Mouse (Mus musculus) intestine, postnatal 0 days (tissue): ENCODE measurements at regions not wholly inside any gene's neighbourhood (a gene's known extent, or its start where the extent isn't known, plus 50 kb on each side); places are given as distances from the start of the nearest gene placed in this dataset.

Experiments used
- ATAC-seq: fragments of 200-750 bp; cut with Nextera tagmentation; 2 replicates; pipeline ENCODE4 v1.8.0; 2017; ENCODE audit warnings: mild to moderate bottlenecking, moderate TSS enrichment, moderate library complexity
- H3K27ac ChIP-seq: fragments of 300-500 bp; sonication (generic); 2 replicates; pipeline ENCODE4 v1.5.1; 2014; ENCODE audit warnings: mild to moderate bottlenecking, low read depth, low read length, moderate library complexity
- H3K27me3 ChIP-seq: fragments of 300-500 bp; sonication (generic); replicated peaks from 2 replicates; pipeline ENCODE4 v1.6.1; 2014; ENCODE audit warnings: low read length, mixed read lengths; ENCODE audit not compliant: control insufficient read depth, insufficient read depth
- H3K36me3 ChIP-seq: fragments of 300-500 bp; sonication (generic); 2 replicates; pipeline ENCODE4 v1.6.1; 2014; ENCODE audit warnings: mild to moderate bottlenecking, moderate library complexity; ENCODE audit not compliant: control insufficient read depth, insufficient read depth
- H3K4me1 ChIP-seq: fragments of 300-500 bp; sonication (generic); replicated peaks from 2 replicates; pipeline ENCODE4 v1.6.1; 2014; ENCODE audit warnings: antibody characterized with exemption, low read length, mixed read lengths; ENCODE audit not compliant: control insufficient read depth, insufficient read depth
- H3K4me2 ChIP-seq: fragments of 300-500 bp; sonication (generic); replicated peaks from 2 replicates; pipeline ENCODE4 v1.6.1; 2014; ENCODE audit warnings: low read depth, mild to moderate bottlenecking, moderate library complexity
- H3K4me3 ChIP-seq: fragments of 300-500 bp; sonication (generic); 2 replicates; pipeline ENCODE4 v1.5.1; 2014; ENCODE audit warnings: low read depth, low read length
- H3K9ac ChIP-seq: fragments of 300-500 bp; sonication (generic); 2 replicates; pipeline ENCODE4 v1.6.1; 2014; ENCODE audit warnings: mild to moderate bottlenecking, low read depth, low read length
- H3K9me3 ChIP-seq: fragments of 300-500 bp; sonication (generic); 2 replicates; pipeline ENCODE4 v1.6.1; 2016; ENCODE audit warnings: mixed run types; ENCODE audit not compliant: control insufficient read depth
- CTCF ChIP-seq: sonication (generic); IDR thresholded peaks from 2 replicates; pipeline ENCODE4 v1.5.1; 2016; ENCODE audit warnings: low read depth, mild to moderate bottlenecking, control low read depth, antibody characterized with exemption, moderate library complexity
- WGBS: fragments of 180-500 bp; shearing (Covaris S2); extraction: QIAGEN DNeasy Blood & Tissue Kit; methylation state at CpG from one replicate; pipeline ENCODE4 v1.1.7; 2014; 5-methylcytosine and 5-hydroxymethylcytosine counted together

DNA sequence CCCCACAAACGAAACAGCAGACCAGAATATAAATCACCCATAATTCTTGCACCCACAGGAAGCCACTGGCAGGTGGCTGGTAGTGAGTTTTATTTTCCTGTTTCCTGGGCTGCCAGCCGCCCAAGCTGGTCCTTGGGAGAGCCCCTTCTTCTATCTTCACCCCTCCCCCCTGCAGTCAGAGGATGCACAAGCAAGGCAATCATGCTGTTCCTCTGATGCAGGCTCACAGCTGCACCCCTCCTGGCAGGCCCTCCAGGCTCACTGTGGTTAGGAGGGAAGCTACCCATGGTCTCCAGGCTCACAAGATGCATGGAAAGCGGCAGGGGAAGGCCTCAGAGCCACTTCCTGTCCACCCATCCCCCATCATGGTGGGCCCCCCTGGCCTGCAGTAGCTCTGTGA, 79.3 kb upstream of the Aldh1b1 start:
- H3K9ac ChIP-seq: no peak overlapping the region
- H3K36me3 ChIP-seq: no peaks in the 10 kb centered on the region
- no peak for ATAC-seq
- no peak for TF ChIP-seq CTCF
- no peaks in the 10 kb centered on the region for H3K4me1 ChIP-seq
- H3K27ac ChIP-seq: no peak overlapping the region
- 56% methylated on average over 3 of the region's 3 CpGs for WGBS
- no peak overlapping the region for H3K4me3 ChIP-seq
- H3K9me3 ChIP-seq: no peaks in the 10 kb centered on the region
- no peak overlapping the region for H3K4me2 ChIP-seq
- no peaks in the 10 kb centered on the region for H3K27me3 ChIP-seq

DNA sequence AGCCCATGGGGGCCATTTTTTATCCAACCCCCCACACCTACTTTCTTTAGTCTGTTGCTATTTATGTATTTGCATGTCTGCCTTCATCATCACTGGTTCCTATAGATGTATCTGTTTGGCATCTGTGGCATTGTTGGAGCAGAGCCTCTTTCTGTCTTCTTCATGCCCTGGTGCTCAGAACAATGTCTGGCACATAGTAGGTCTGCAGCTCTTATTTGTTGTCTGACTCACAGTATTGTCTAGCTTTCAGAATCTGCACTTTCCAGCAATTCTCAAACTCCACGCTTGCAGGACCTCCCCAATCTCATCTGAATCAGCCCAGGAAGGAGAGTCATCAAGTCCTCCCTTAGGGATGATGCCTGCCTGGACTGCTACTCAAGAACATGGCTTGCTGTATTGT, 82.9 kb upstream of the Aldh1b1 start:
- no peak overlapping the region for H3K27ac ChIP-seq
- no peak for TF ChIP-seq CTCF
- H3K9me3 ChIP-seq: no peaks in the 10 kb centered on the region
- no peak overlapping the region for H3K4me3 ChIP-seq
- H3K27me3 ChIP-seq: no peaks in the 10 kb centered on the region
- H3K4me1 ChIP-seq: no peaks in the 10 kb centered on the region
- no peak overlapping the region for H3K9ac ChIP-seq
- WGBS: 83% methylated on average over 1 of the region's 1 CpGs
- ATAC-seq: no peak
- no peaks in the 10 kb centered on the region for H3K36me3 ChIP-seq
- no peak overlapping the region for H3K4me2 ChIP-seq

GRCm38 (mm10) chr4:45713837-45714508, 84.8 kb upstream of the Aldh1b1 start:
- Histone ChIP-seq H3K4me1 (no peaks in the 10 kb centered on the region), H3K9me3 (no peaks in the 10 kb centered on the region), H3K4me2 (no peak overlapping the region), H3K27ac (no peak overlapping the region), H3K4me3 (no peak overlapping the region), H3K9ac (no peak overlapping the region), H3K27me3 (no peaks in the 10 kb centered on the region), H3K36me3 (no peaks in the 10 kb centered on the region)
- no peak for TF ChIP-seq CTCF
- WGBS: 30% methylated on average over 9 of the region's 10 CpGs
- no peak for ATAC-seq

DNA sequence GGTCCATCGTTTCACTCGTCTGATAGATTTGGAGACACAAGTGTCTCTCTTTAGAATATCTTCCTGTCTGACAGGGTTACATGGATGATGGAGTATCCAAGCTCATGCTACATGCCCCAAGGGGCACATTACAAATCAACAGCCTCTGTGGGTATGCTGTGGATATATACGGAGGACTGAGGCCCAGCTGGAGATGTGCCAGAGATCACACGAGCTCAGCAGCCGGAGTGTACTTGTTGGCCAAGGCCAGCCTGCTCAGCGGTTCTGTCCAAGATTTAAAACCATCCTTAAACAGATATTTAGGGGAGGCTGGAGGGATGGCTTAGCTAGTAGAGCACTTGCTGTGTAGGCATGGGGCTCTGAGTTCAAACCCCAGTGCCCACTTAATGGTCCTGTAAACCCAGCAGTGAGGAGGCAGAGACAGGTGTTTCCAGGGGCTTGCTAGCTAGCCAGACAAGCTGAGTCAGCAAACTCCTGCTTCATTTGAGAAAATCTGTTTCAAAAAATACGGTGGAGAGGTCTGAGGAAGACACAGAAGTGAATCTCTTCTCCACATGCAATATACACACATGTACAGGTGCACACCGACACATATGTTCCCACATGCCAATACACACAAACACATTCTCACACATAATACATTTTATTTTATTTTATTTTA, 85.6 kb upstream of the Aldh1b1 start:
- no peaks in the 10 kb centered on the region for H3K4me1 ChIP-seq
- no peak for ATAC-seq
- no peak overlapping the region for H3K9ac ChIP-seq
- no peak overlapping the region for H3K4me3 ChIP-seq
- TF ChIP-seq CTCF: no peak
- H3K36me3 ChIP-seq: no peaks in the 10 kb centered on the region
- H3K27me3 ChIP-seq: no peaks in the 10 kb centered on the region
- H3K4me2 ChIP-seq: no peak overlapping the region
- WGBS: 58% methylated on average over 8 of the region's 8 CpGs
- H3K27ac ChIP-seq: no peak overlapping the region
- no peaks in the 10 kb centered on the region for H3K9me3 ChIP-seq

GRCm38 (mm10) chr4:45703997-45704396, 94.8 kb upstream of the Aldh1b1 start:
- no peak for ATAC-seq
- Histone ChIP-seq H3K4me2 (no peak overlapping the region), H3K4me1 (no peaks in the 10 kb centered on the region), H3K9ac (no peak overlapping the region), H3K27ac (no peak overlapping the region), H3K27me3 (no peaks in the 10 kb centered on the region), H3K4me3 (no peak overlapping the region), H3K36me3 (no peaks in the 10 kb centered on the region), H3K9me3 (no peaks in the 10 kb centered on the region)
- TF ChIP-seq CTCF: no peak
- WGBS: 45% methylated on average over 7 of the region's 7 CpGs

DNA sequence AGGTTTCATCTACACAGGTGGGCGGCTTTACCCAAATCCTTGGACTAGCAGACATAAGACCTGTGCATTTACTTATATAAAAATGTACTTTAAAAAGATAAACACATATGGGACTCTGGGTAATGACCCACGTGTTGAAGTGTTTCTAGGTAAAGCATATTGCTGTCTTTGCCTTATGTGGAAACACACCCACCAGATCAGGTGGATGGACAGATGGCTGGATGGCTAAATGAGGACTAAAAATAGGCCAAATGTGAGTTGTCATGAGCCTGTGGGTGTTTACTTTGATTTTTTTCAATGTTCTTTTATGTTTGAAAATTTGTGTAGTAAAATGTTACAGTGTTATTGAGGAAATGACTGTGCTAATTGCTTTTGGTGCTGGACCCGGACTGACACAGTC, 99.2 kb upstream of the Aldh1b1 start:
- ATAC-seq: no peak
- TF ChIP-seq CTCF: no peak
- Histone ChIP-seq H3K4me2 (no peak overlapping the region), H3K27ac (no peak overlapping the region), H3K4me3 (no peak overlapping the region), H3K9ac (no peak overlapping the region), H3K9me3 (no peaks in the 10 kb centered on the region), H3K27me3 (no peaks in the 10 kb centered on the region), H3K36me3 (no peaks in the 10 kb centered on the region), H3K4me1 (no peaks in the 10 kb centered on the region)
- 68% methylated on average over 3 of the region's 3 CpGs for WGBS

- Histone ChIP-seq H3K27ac (no peak overlapping the region), H3K27me3 (no peaks in the 10 kb centered on the region), H3K36me3 (no peaks in the 10 kb centered on the region), H3K9ac (no peak overlapping the region), H3K9me3 (no peaks in the 10 kb centered on the region), H3K4me2 (no peak overlapping the region), H3K4me1 (no peaks in the 10 kb centered on the region), H3K4me3 (no peak overlapping the region)
- 19% methylated on average over 1 of the region's 1 CpGs for WGBS
- ATAC-seq: peak; percentile 61; the same call in 1 of the 2 replicates
- no peak for TF ChIP-seq CTCF
Measured at GRCm38 (mm10) chr4:45695239-45695638, 103.6 kb upstream of the Aldh1b1 start.
